In genomic region chr14:25708451-25708850, GRCm38 (mm10) we compare ENCODE assay signal across 9 mouse cellular contexts. TPM values are rescaled to one million over a fixed set of nuclear protein-coding genes. Genes with fewer than 3 reads are reported as not detected.
A peak's percentile ranks its signal among the peaks of the same experiment; 100 is the strongest.
DNase-seq lines count a peak whose midpoint lies in the region; ATAC-seq and TF ChIP-seq lines count a peak whose summit lies in the region.
"Had no signal": no experiment of that assay in that cellular context is flagged by ENCODE, and none has a peak within 500 bp of the region (broad histone marks: within the 10 kb centered on the region; RNA-seq: fewer than 3 reads in every experiment).

No protein-coding gene starts in this region.

- TF ChIP-seq POLR2A in heart, adult 2 months (IDR thresholded peaks at IDR 0.05; ENCODE audit: insufficient read depth, low read depth, low read length), result no peak

- intact Hi-C loops in heart, adult 2 months (cut with DNase I), result no loop called here

- no peaks in the 10 kb centered on the region for H3K36me3 ChIP-seq in heart, adult 2 months (ENCODE audit: control insufficient read depth, insufficient read depth, low read length)
- no peaks in the 10 kb centered on the region for H3K36me3 ChIP-seq in stomach, embryonic 14.5 days (ENCODE audit: control insufficient read depth, insufficient read depth, low read length)
- H3K36me3 ChIP-seq: midbrain, embryonic 12.5 days had no signal

- TF ChIP-seq EP300 in heart, adult 2 months (IDR thresholded peaks at IDR 0.05; ENCODE audit: insufficient read depth, low read depth, low read length), result no peak

- peak overlapping the region; percentile 63 for H3K27ac ChIP-seq in heart, adult 2 months
- H3K27ac ChIP-seq in stomach, embryonic 14.5 days (ENCODE audit: low read length), result peak overlapping the region; percentile 12
- H3K27ac ChIP-seq: midbrain, embryonic 12.5 days had no signal

- H3K4me1 ChIP-seq in heart, adult 2 months (ENCODE audit: control insufficient read depth, insufficient read depth, low read length), result peaks cover 18% of the 10 kb centered on the region
- peaks cover 42% of the 10 kb centered on the region for H3K4me1 ChIP-seq in stomach, embryonic 14.5 days (ENCODE audit: control insufficient read depth, insufficient read depth, low read length)

- 25% methylated on average over 4 of the region's 4 CpGs for WGBS in heart, adult 2 months
- 68% methylated on average over 4 of the region's 4 CpGs for whole genome bisulfite sequencing in stomach, embryonic 14.5 days

- DNase-seq in 3T3-L1 (ENCODE audit: low read depth, low spot score), result peak; percentile 78
- peak; percentile 73 for DNase-seq in adipocyte (ENCODE audit: low spot score)
- peak; percentile 76 to 84 for DNase-seq in heart, adult 2 months
- peak; percentile 80 for DNase-seq in kidney, postnatal 10 days
- DNase-seq in cerebellum, postnatal 36 days, result no peak
- no peak for DNase-seq in layer of hippocampus, adult 18-20 months (ENCODE audit: low spot score in 2 of 2)
- DNase-seq in layer of hippocampus, adult 9-11 months, result no peak

- H3K9ac ChIP-seq in heart, adult 2 months (ENCODE audit: low read depth, low read length), result 0 out of 2 replicates have a peak overlapping the region, but pooled peaks have one; percentile 22
- no peak overlapping the region for H3K9ac ChIP-seq in stomach, embryonic 14.5 days (replicated peaks; ENCODE audit: low read depth, low read length)
- H3K9ac ChIP-seq: midbrain, embryonic 12.5 days had no signal

- no peaks in the 10 kb centered on the region for H3K79me2 ChIP-seq in heart, adult 2 months (replicated peaks; ENCODE audit: control insufficient read depth, insufficient read depth, low read length)

- no peak for ATAC-seq in stomach, embryonic 14.5 days (ENCODE audit: insufficient number of reproducible peaks, insufficient read depth, low FRiP score, low read depth)

- no peak overlapping the region for H3K4me3 ChIP-seq in heart, adult 2 months
- no peak overlapping the region for H3K4me3 ChIP-seq in stomach, embryonic 14.5 days (ENCODE audit: low read depth, low read length)
- H3K4me3 ChIP-seq: midbrain, embryonic 12.5 days had no signal

- no peaks in the 10 kb centered on the region for H3K9me3 ChIP-seq in stomach, embryonic 14.5 days (ENCODE audit: control insufficient read depth, low read depth, low read length)
- H3K9me3 ChIP-seq: midbrain, embryonic 12.5 days had no signal

- no peak overlapping the region for H3K4me2 ChIP-seq in stomach, embryonic 14.5 days (replicated peaks; ENCODE audit: low read depth, low read length)
- H3K4me2 ChIP-seq: midbrain, embryonic 12.5 days had no signal

- no peaks in the 10 kb centered on the region for H3K27me3 ChIP-seq in heart, adult 2 months (ENCODE audit: control insufficient read depth, insufficient read depth, low read length)
- H3K27me3 ChIP-seq in stomach, embryonic 14.5 days (ENCODE audit: control insufficient read depth, insufficient read depth, low read length), result no peaks in the 10 kb centered on the region
- H3K27me3 ChIP-seq: midbrain, embryonic 12.5 days had no signal

- peak; percentile 17; the same call in 1 of the 2 replicates for TF ChIP-seq CTCF in heart, adult 2 months (IDR thresholded peaks at IDR 0.05)

RNA-seq across cellular contexts. Expression of gene Ppif, which starts 14.5 kb away (rescaled TPM):
- total RNA-seq in heart, adult 2 months (2021), result 100 to 1,000 TPM; 244 to 288 TPM
- polyA plus RNA-seq in heart, adult 2 months (2012; rRNA removed), result 487 and 529 TPM in 2 replicates
- 48.1 and 48.3 TPM in 2 replicates for polyA plus RNA-seq in stomach, embryonic 14.5 days (2014; fragmentation: Nextera tagmentation; extraction: Ambion mirVana)
- 10 to 100 TPM; 26.8 to 30.1 TPM for total RNA-seq in layer of hippocampus, adult 18-20 months (2021)

Comparison
In these comparisons a context has a peak if more than half of its experiments do, and no peak if none do; other contexts are left out.
1. DNase-seq: peak in 3T3-L1 (single experiment), adipocyte (single experiment), heart, adult 2 months (2 of 2) and kidney, postnatal 10 days (single experiment); none in cerebellum, postnatal 36 days (0 of 2), layer of hippocampus, adult 18-20 months (0 of 2) and layer of hippocampus, adult 9-11 months (single experiment).
2. RNA of gene Ppif, which starts 14.5 kb away (total RNA-seq): 244 to 288 TPM in heart, adult 2 months; 26.8 to 30.1 TPM in layer of hippocampus, adult 18-20 months; every median in the first group is over 4 times any median in the second.